Mouse (Mus musculus) retina, adult 2 months (tissue): Measurements from ENCODE around the gene Acadsb.

ENCODE experiments used
- DNase-seq: peaks from one replicate; pipeline ENCODE4 v3.0.0-alpha.2; 2012; ENCODE audit warnings: low read depth, low spot score

Gene Acadsb

GRCm38 (mm10) chr7:131465117-131465601 lies 54.8 kb downstream of the Acadsb start:
- no peak for DNase-seq

DNA sequence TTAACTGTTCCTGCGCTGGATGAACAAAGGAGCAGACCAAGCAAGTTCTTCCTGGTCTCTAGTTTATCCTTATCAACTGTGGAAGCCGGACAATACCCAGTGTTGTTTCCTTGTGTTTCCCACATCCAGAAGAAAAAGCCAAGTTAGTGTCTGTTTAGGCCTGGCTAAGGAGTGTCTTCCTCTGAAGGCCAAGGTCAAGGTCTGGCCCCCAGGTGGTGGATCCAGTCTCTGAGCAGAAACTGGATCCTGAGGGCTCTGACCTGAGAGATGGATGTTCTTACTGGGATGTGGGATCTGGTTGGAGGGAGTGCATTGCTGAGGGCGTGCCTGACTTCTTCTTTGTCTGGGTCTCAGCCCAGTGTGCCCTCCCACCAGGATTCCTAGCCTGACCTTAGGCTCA lies 55.3 kb downstream of the Acadsb start:
- no peak for DNase-seq

GRCm38 (mm10) chr7:131467312-131467711 lies 56.9 kb downstream of the Acadsb start:
- DNase-seq, result no peak

DNA sequence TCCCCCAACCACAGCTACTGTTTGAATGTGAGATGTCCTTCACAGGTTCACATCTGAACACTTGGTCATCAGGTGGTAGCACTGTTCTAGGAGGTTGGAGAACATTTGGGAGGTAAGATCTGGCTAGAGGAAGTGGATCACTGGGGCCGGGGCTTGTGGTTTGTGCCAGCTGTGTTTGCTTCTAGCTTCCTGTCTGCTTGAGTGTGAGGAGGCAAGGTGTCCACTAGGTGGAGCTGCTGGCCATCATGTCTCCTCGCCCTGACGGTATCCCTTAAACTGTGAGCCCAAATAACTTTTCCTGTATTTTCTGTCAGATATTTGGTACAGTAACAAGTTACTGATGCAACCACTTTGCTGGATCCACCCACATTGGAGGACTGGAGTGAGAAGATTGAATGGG lies 59.1 kb downstream of the Acadsb start:
- no peak for DNase-seq

- no peak for DNase-seq
Measured at GRCm38 (mm10) chr7:131471551-131471950, 61.1 kb downstream of the Acadsb start.

DNA sequence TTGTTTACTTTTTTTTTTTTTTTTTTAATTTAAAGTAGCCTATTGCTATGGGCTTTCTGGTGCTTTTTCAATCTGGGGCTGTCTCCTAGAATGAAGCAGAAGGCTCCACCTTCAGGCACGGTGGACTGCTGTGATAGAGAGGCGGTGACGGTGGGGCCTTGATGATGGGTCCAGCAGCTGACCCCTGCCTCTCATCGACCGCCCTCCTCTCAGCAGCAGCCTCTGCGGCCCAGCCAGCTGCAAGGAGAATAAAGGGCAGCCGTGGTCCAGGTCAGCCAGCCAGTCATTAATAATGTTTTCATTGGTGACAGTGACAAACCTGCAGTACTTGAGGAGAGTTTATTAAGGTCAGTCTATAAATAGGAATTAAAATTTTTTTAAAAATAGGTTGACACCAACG lies 66.7 kb downstream of the Acadsb start:
- DNase-seq, result no peak

- DNase-seq, result no peak
Measured at GRCm38 (mm10) chr7:131478403-131478802, 68.0 kb downstream of the Acadsb start.
